Mouse (Mus musculus) thymus, adult 2 months (tissue): ENCODE data around the gene Abhd10. TPM values are rescaled to one million over a fixed set of nuclear protein-coding genes. Genes with fewer than 3 reads are reported as not detected.

Source experiments
- DNase-seq: peaks from one replicate; pipeline ENCODE4 v3.0.0; 2021
- H3K27ac ChIP-seq: fragments of 200-500 bp; 2 replicates; pipeline ENCODE4 v1.5.1; 2012; ENCODE audit warnings: low read length, control low read depth; ENCODE audit not compliant: control insufficient read depth, insufficient read depth
- H3K27me3 ChIP-seq: fragments of 200-500 bp; 2 replicates; pipeline ENCODE4 v1.6.1; 2012; ENCODE audit warnings: mild to moderate bottlenecking, low read length, moderate library complexity, mixed read lengths; ENCODE audit not compliant: control insufficient read depth, insufficient read depth
- H3K36me3 ChIP-seq: fragments of 200-500 bp; 2 replicates; pipeline ENCODE4 v1.6.1; 2012; ENCODE audit warnings: mild to moderate bottlenecking, low read length, moderate library complexity; ENCODE audit not compliant: control insufficient read depth, insufficient read depth
- H3K4me1 ChIP-seq: fragments of 200-500 bp; replicated peaks from 2 replicates; pipeline ENCODE4 v1.6.1; 2012; ENCODE audit warnings: low read length; ENCODE audit not compliant: control insufficient read depth, insufficient read depth
- H3K4me3 ChIP-seq: fragments of 200-500 bp; 2 replicates; pipeline ENCODE4 v1.5.1; 2012; ENCODE audit warnings: mild to moderate bottlenecking, low read length, control low read depth, moderate library complexity; ENCODE audit not compliant: control insufficient read depth, insufficient read depth
- CTCF ChIP-seq: fragments of 200-500 bp; IDR thresholded peaks from 2 replicates; pipeline ENCODE4 v1.5.1; 2012; ENCODE audit warnings: mild to moderate bottlenecking, control low read depth, low read length, moderate library complexity, borderline replicate concordance; ENCODE audit not compliant: control insufficient read depth, poor library complexity, insufficient read depth; ENCODE audit errors: extremely low read depth
- POLR2A ChIP-seq: fragments of 200-500 bp; IDR thresholded peaks from 2 replicates; pipeline ENCODE4 v1.6.1; 2012; ENCODE audit warnings: mild to moderate bottlenecking, low read length, control low read depth, moderate library complexity; ENCODE audit not compliant: control insufficient read depth, poor library complexity, insufficient read depth; ENCODE audit errors: extremely low read depth
- WGBS: fragments of 180-500 bp; shearing (Covaris S2); methylation state at CpG from one replicate; pipeline ENCODE4 v1.1.7; 2018; 5-methylcytosine and 5-hydroxymethylcytosine counted together
- polyA plus RNA-seq: library from polyadenylated mRNA; depleted of rRNA; stranded (reverse); fragments of >200 nt; gene quantifications from 2 replicates; pipeline ENCODE4 v1.2.3, GENCODE M21; 2012

Abhd10 gene
- polyA plus RNA-seq, 1 experiment: 10.4 TPM

GRCm38 (mm10) chr16:45736724-45737123 lies 6.0 kb downstream of the Abhd10 start:
- Histone ChIP-seq H3K4me1 (no peaks in the 10 kb centered on the region), H3K4me3 (no peak overlapping the region), H3K36me3 (peaks cover 46% of the 10 kb centered on the region), H3K27ac (no peak overlapping the region), H3K27me3 (no peaks in the 10 kb centered on the region)
- DNase-seq: no peak
- WGBS: 78% methylated on average over 3 of the region's 3 CpGs
- no peak for TF ChIP-seq POLR2A
- TF ChIP-seq CTCF: no peak

GRCm38 (mm10) chr16:45729163-45729562 lies 13.6 kb downstream of the Abhd10 start:
- DNase-seq: no peak
- Histone ChIP-seq H3K4me3 (no peak overlapping the region), H3K27ac (no peak overlapping the region), H3K4me1 (peaks cover 7% of the 10 kb centered on the region), H3K27me3 (no peaks in the 10 kb centered on the region; the same call in 1 of the 2 replicates), H3K36me3 (peaks cover 24% of the 10 kb centered on the region)
- WGBS: 97% methylated on average over 5 of the region's 5 CpGs
- no peak for TF ChIP-seq POLR2A
- no peak for TF ChIP-seq CTCF

- H3K27ac ChIP-seq: no peak overlapping the region
- peaks cover 11% of the 10 kb centered on the region for H3K4me1 ChIP-seq
- no peak for TF ChIP-seq CTCF
- TF ChIP-seq POLR2A: no peak
- H3K4me3 ChIP-seq: no peak overlapping the region
- no peak for DNase-seq
- no peaks in the 10 kb centered on the region; the same call in 1 of the 2 replicates for H3K27me3 ChIP-seq
- WGBS: 30% methylated on average over 10 of the region's 10 CpGs
- H3K36me3 ChIP-seq: no peaks in the 10 kb centered on the region
Observed at GRCm38 (mm10) chr16:45724742-45725102, 18.0 kb downstream of the Abhd10 start.

- peak; percentile 17 for DNase-seq
- Histone ChIP-seq H3K4me3 (peak within 1 kb of the TSS; percentile 40), H3K27me3 (no peaks in the 10 kb centered on the region; the same call in 1 of the 2 replicates), H3K4me1 (peaks cover 11% of the 10 kb centered on the region), H3K36me3 (no peaks in the 10 kb centered on the region), H3K27ac (no peak within 1 kb of the TSS)
- 4% methylated on average over 30 of the region's 30 CpGs for WGBS
- no peak for TF ChIP-seq POLR2A
- TF ChIP-seq CTCF: no peak
Observed at GRCm38 (mm10) chr16:45724061-45724741, 18.6 kb downstream of the Abhd10 start, which contains the start of gene Tagln3. TSS of gene Tagln3 (minus strand) at chr16:45724608.

GRCm38 (mm10) chr16:45723172-45723901 lies 19.4 kb downstream of the Abhd10 start:
- H3K27me3 ChIP-seq: no peaks in the 10 kb centered on the region; the same call in 1 of the 2 replicates
- no peak for DNase-seq
- H3K36me3 ChIP-seq: no peaks in the 10 kb centered on the region
- H3K4me3 ChIP-seq: no peak overlapping the region
- peaks cover 11% of the 10 kb centered on the region for H3K4me1 ChIP-seq
- 81% methylated on average over 6 of the region's 6 CpGs for WGBS
- no peak overlapping the region for H3K27ac ChIP-seq
- TF ChIP-seq POLR2A: no peak
- TF ChIP-seq CTCF: no peak

GRCm38 (mm10) chr16:45722460-45722951 lies 20.2 kb downstream of the Abhd10 start:
- no peak for TF ChIP-seq POLR2A
- no peak for TF ChIP-seq CTCF
- Histone ChIP-seq H3K27me3 (no peaks in the 10 kb centered on the region; the same call in 1 of the 2 replicates), H3K27ac (no peak overlapping the region), H3K4me1 (peaks cover 11% of the 10 kb centered on the region), H3K36me3 (no peaks in the 10 kb centered on the region), H3K4me3 (no peak overlapping the region)
- WGBS: 74% methylated on average over 3 of the region's 3 CpGs
- no peak for DNase-seq
